Mouse (Mus musculus): ENCODE results near the gene Calhm3.

- TF ChIP-seq POLR2A (IDR thresholded peaks at IDR 0.05; ENCODE audit: borderline replicate concordance, control insufficient read depth, low read depth, low read length) (no peak), CTCF (IDR thresholded peaks at IDR 0.05; ENCODE audit: control insufficient read depth, insufficient read depth, low read length) (no peak)
These were observed 26.7 kb upstream of the Calhm3 start for GRCm38 (mm10) chr19:47184221-47184620.

Data from bone marrow, adult 2 months (tissue).